Mouse (Mus musculus) liver, adult 2 months (tissue): ENCODE data around the gene Ceacam15. TPM values are rescaled to one million over a fixed set of nuclear protein-coding genes. Genes with fewer than 3 reads are reported as not detected.

Experiments
- DNase-seq: peaks from one replicate; pipeline ENCODE4 v3.0.0-alpha.2; 2011; ENCODE audit warnings: low read depth, low spot score; ENCODE audit errors: extremely low read depth
- H3K27ac ChIP-seq: fragments of 200-500 bp; replicated peaks from 2 replicates; pipeline ENCODE4 v1.5.1; 2012; ENCODE audit warnings: low read depth, mild to moderate bottlenecking, control low read depth, inconsistent platforms, low read length; ENCODE audit not compliant: insufficient read depth
- H3K27me3 ChIP-seq: fragments of 200-500 bp; 2 replicates; pipeline ENCODE4 v1.6.1; 2012; ENCODE audit warnings: mild to moderate bottlenecking, moderate library complexity, low read length, inconsistent platforms; ENCODE audit not compliant: control insufficient read depth, insufficient read depth
- H3K36me3 ChIP-seq: fragments of 200-500 bp; 2 replicates; pipeline ENCODE4 v1.6.1; 2012; ENCODE audit warnings: low read length, inconsistent platforms; ENCODE audit not compliant: control insufficient read depth, insufficient read depth
- H3K4me1 ChIP-seq: fragments of 200-500 bp; 2 replicates; pipeline ENCODE4 v1.6.1; 2011; ENCODE audit warnings: low read length; ENCODE audit not compliant: control insufficient read depth, insufficient read depth
- H3K4me3 ChIP-seq: fragments of 200-500 bp; 2 replicates; pipeline ENCODE4 v1.5.1; 2011; ENCODE audit warnings: low read depth, mild to moderate bottlenecking, control low read depth, low read length, moderate library complexity; ENCODE audit not compliant: insufficient read depth
- H3K79me2 ChIP-seq: fragments of 200-500 bp; 2 replicates; pipeline ENCODE4 v1.6.1; 2012; ENCODE audit warnings: inconsistent platforms, mild to moderate bottlenecking, low read length, moderate library complexity; ENCODE audit not compliant: control insufficient read depth, insufficient read depth
- H3K9ac ChIP-seq: fragments of 200-500 bp; 2 replicates; pipeline ENCODE4 v1.6.1; 2012; ENCODE audit warnings: low read depth, mild to moderate bottlenecking, control low read depth, inconsistent platforms, low read length
- CTCF ChIP-seq: fragments of 200-500 bp; IDR thresholded peaks from 2 replicates; pipeline ENCODE4 v1.5.1; 2011; ENCODE audit warnings: low read depth, low read length, control low read depth
- POLR2A ChIP-seq: fragments of 200-500 bp; IDR thresholded peaks from 2 replicates; pipeline ENCODE4 v1.6.1; 2011; ENCODE audit warnings: low read length, control low read depth; ENCODE audit not compliant: insufficient read depth; ENCODE audit errors: extremely low read depth
- WGBS: fragments of 180-500 bp; shearing (Covaris S2); methylation state at CpG from one replicate; pipeline ENCODE4 v1.1.7; 2018; 5-methylcytosine and 5-hydroxymethylcytosine counted together
- polyA plus RNA-seq: library from polyadenylated mRNA; depleted of rRNA; stranded (reverse); fragments of >200 nt; gene quantifications from 2 replicates; pipeline ENCODE4 v1.2.3, GENCODE M21; 2012; rRNA removed
- total RNA-seq: library from RNA; depleted of rRNA; stranded (reverse); fragments of >200 nt; gene quantifications from 2 replicates; pipeline ENCODE4 v1.2.3, GENCODE M21; 2014; rRNA removed

Ceacam15 gene
- total and polyA plus RNA-seq, 2 experiments, result not detected

DNA sequence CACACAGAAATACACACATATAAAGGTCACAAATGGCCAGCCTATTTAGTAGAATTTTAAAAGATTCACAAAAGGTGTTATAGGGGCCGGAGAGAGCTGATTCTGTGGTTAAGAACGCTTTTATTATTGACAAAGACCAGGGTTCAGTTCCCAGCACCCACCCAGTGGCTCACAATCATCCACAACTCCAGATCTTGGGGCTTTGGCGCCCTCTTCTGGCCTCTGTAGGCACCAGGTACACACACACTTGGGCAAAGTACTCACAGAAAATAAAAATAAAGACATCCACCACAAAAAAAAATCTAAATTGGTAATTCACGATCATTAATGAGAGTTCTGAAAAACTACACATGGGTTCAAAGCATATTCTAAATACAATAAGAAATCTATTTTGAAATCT, 43.6 kb downstream of the Ceacam15 start:
- 78% methylated on average over 4 of the region's 4 CpGs for WGBS
- Histone ChIP-seq H3K36me3 (no peaks in the 10 kb centered on the region), H3K27me3 (no peaks in the 10 kb centered on the region), H3K4me3 (no peak overlapping the region), H3K79me2 (no peaks in the 10 kb centered on the region), H3K27ac (no peak overlapping the region), H3K9ac (no peak overlapping the region), H3K4me1 (no peaks in the 10 kb centered on the region)
- DNase-seq, result no peak
- no peak for TF ChIP-seq CTCF
- no peak for TF ChIP-seq POLR2A

DNA sequence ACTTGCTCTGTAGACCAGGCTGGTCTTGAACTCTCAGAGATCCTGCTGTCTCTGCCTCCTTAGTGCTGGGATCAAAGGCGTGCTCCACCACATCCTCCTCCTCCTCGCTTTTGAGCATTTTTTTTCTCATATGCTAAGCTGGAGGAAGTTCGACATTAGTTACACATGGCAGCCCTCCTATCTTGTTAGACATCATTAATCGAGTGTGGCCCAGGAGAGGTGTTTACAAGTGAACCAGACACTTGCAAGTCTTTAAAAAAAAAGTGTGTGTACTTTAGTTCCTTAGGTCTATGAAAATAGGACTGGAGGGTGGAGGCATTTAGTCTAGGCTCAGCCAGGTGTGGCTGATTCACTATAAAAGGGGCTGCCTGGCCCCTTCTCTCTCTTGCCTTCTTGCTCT, 44.5 kb downstream of the Ceacam15 start:
- no peaks in the 10 kb centered on the region for H3K36me3 ChIP-seq
- TF ChIP-seq CTCF, result no peak
- no peaks in the 10 kb centered on the region for H3K4me1 ChIP-seq
- WGBS, result 81% methylated on average over 4 of the region's 4 CpGs
- H3K9ac ChIP-seq, result no peak overlapping the region
- no peaks in the 10 kb centered on the region for H3K27me3 ChIP-seq
- DNase-seq, result no peak
- no peak overlapping the region for H3K27ac ChIP-seq
- H3K79me2 ChIP-seq, result no peaks in the 10 kb centered on the region
- no peak overlapping the region for H3K4me3 ChIP-seq

DNA sequence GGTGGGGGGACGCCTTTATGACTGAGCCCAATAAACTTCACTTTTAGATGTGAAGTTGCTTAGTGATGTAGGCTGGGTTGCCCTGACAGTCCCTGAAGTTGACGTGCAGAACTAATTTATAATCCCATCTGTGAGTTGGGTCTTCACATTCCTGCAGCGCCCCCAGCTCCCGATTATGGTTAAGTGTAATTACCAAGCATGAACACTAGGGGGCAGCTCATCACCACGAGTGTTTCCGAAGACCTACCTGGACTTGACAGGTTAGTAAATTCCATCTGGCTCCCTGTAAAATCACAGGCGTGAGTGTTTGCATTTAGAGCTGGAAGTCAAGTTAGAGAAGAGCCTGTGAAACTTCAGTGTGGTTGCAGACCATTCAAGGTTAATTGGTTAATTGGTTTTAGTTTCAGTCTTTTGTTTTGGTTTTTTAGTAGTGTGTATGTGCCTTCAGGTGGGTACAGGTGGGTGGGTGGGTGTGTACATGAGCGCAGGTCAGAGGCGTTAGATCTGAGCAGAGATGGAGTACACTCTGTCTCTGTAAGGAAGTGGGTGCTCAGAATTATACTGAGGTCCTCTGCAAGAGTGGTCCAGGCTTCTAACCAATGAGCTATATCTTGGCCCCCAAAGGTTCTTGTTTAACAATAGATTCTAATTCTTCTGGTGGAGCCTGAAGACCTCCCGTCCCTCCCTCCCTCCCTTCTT, 45.8 kb downstream of the Ceacam15 start:
- Histone ChIP-seq H3K4me1 (no peaks in the 10 kb centered on the region), H3K9ac (no peak overlapping the region), H3K27ac (no peak overlapping the region), H3K4me3 (no peak overlapping the region), H3K79me2 (no peaks in the 10 kb centered on the region), H3K27me3 (no peaks in the 10 kb centered on the region), H3K36me3 (no peaks in the 10 kb centered on the region)
- DNase-seq, result peak; percentile 40
- 18% methylated on average over 10 of the region's 10 CpGs for WGBS
- TF ChIP-seq POLR2A (no peak), CTCF (peak; percentile 53)

DNA sequence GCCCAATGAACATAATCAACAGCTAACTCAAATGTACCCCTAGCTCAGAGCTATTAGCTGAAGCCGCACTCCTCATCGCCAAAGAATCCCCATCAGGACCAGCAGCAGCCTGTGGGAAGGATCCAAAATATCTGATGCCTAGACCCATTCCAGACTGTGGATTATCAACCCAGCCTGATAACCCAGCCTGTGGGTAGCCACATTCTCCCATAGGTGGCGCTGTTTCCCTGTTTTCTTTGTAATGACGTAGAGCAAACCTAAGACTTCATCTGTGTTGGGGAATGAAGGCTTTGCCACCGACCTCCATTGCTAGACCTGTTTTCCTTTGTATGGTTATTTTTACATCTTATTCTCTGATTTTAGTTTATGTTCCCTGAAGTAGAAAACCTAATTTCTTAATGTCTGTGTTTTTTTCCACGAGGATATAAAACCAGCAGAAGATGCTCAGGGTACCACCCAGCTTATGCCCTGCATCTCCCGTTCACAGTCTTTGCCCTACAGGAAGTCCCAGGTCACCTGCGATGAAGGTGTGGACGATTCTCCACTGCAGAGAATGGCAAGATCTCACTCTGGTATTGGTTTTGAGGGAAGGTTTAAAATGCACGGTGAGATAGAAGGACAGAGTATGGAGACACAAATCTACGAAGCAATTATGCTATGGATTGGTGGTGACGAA, 47.3 kb downstream of the Ceacam15 start:
- TF ChIP-seq CTCF (peak; percentile 64; the same call in 1 of the 2 replicates), POLR2A (no peak)
- Histone ChIP-seq H3K27me3 (no peaks in the 10 kb centered on the region), H3K9ac (no peak overlapping the region), H3K4me1 (no peaks in the 10 kb centered on the region), H3K27ac (no peak overlapping the region), H3K4me3 (no peak overlapping the region), H3K79me2 (no peaks in the 10 kb centered on the region), H3K36me3 (no peaks in the 10 kb centered on the region)
- peak; percentile 39 for DNase-seq
- WGBS, result 35% methylated on average over 12 of the region's 12 CpGs

DNA sequence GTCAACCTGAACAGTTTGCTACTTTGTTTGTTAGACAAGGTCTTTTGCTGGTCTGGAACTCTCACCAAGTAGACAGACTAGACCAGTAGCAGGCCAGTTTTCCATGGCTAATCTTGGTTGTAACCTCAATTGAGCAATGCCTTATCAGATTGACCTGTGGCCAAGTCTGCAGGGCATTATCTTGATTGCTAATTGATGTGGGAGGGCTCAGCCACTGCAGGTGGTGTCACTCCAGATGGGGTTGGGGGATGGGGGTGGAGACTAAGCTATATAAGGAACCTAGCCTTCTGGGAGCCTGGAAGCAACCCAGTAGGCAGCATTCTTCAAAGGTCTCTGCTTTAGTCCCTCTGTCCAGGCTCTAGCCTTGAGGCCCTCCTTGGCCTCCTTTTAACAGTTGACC, 51.8 kb downstream of the Ceacam15 start:
- TF ChIP-seq POLR2A (no peak), CTCF (no peak)
- DNase-seq, result peak; percentile 48
- Histone ChIP-seq H3K27ac (no peak overlapping the region), H3K79me2 (no peaks in the 10 kb centered on the region), H3K36me3 (no peaks in the 10 kb centered on the region), H3K27me3 (no peaks in the 10 kb centered on the region), H3K4me3 (no peak overlapping the region), H3K4me1 (no peaks in the 10 kb centered on the region), H3K9ac (no peak overlapping the region)

GRCm38 (mm10) chr7:16623131-16623530, 52.4 kb downstream of the Ceacam15 start:
- no peak for TF ChIP-seq CTCF
- no peak for TF ChIP-seq POLR2A
- Histone ChIP-seq H3K4me1 (no peaks in the 10 kb centered on the region; the same call in none of the 2 replicates), H3K9ac (no peak overlapping the region), H3K36me3 (no peaks in the 10 kb centered on the region), H3K27ac (no peak overlapping the region), H3K4me3 (no peak overlapping the region), H3K27me3 (no peaks in the 10 kb centered on the region), H3K79me2 (no peaks in the 10 kb centered on the region)
- DNase-seq, result no peak
- 55% methylated on average over 4 of the region's 4 CpGs for WGBS

Other genes starting within 250 kb of the Ceacam15 start
- gene Tmem160, start 222.9 kb downstream of the Ceacam15 start, total RNA-seq, result 31.7 and 32.0 TPM in 2 replicates
- 114 and 128 TPM in 2 replicates for gene Tmem160, start 222.9 kb downstream of the Ceacam15 start, polyA plus RNA-seq
- not detected in 2 replicates for gene Npas1, start 198.0 kb downstream of the Ceacam15 start, total RNA-seq
- not detected in 2 replicates for gene Npas1, start 198.0 kb downstream of the Ceacam15 start, polyA plus RNA-seq
- gene Arhgap35, start 60.7 kb downstream of the Ceacam15 start, total RNA-seq, result 30.4 and 38.9 TPM in 2 replicates
- gene Arhgap35, start 60.7 kb downstream of the Ceacam15 start, polyA plus RNA-seq, result 20.7 and 22.2 TPM in 2 replicates
- gene Ceacam9, start 46.2 kb upstream of the Ceacam15 start, total RNA-seq, result not detected in 2 replicates
- gene Ceacam9, start 46.2 kb upstream of the Ceacam15 start, polyA plus RNA-seq, result not detected in 2 replicates
- gene Ap2s1, start 62.7 kb upstream of the Ceacam15 start, total RNA-seq, result 116 and 134 TPM in 2 replicates
- 171 and 195 TPM in 2 replicates for gene Ap2s1, start 62.7 kb upstream of the Ceacam15 start, polyA plus RNA-seq
- gene Slc1a5, start 105.6 kb upstream of the Ceacam15 start, total RNA-seq, result 1.8 and 3.4 TPM in 2 replicates
- gene Slc1a5, start 105.6 kb upstream of the Ceacam15 start, polyA plus RNA-seq, result 2.6 and 4.2 TPM in 2 replicates
- gene Strn4, start 140.2 kb upstream of the Ceacam15 start, total RNA-seq, result 18.7 and 26.3 TPM in 2 replicates
- gene Strn4, start 140.2 kb upstream of the Ceacam15 start, polyA plus RNA-seq, result 39.5 and 52.7 TPM in 2 replicates
- 5.5 and 6.3 TPM in 2 replicates for gene Fkrp, start 141.0 kb upstream of the Ceacam15 start, total RNA-seq
- gene Fkrp, start 141.0 kb upstream of the Ceacam15 start, polyA plus RNA-seq, result 14.3 and 15.3 TPM in 2 replicates
- gene Prkd2, start 167.2 kb upstream of the Ceacam15 start, total RNA-seq, result 2.5 and 5.1 TPM in 2 replicates
- gene Prkd2, start 167.2 kb upstream of the Ceacam15 start, polyA plus RNA-seq, result 7.8 and 11.7 TPM in 2 replicates
- under 0.01 and 0.20 TPM in 2 replicates for gene Dact3, start 199.6 kb upstream of the Ceacam15 start, total RNA-seq
- gene Dact3, start 199.6 kb upstream of the Ceacam15 start, polyA plus RNA-seq, result 0.52 and 0.64 TPM in 2 replicates
- not detected in 2 replicates for gene Gng8, start 216.1 kb upstream of the Ceacam15 start, total RNA-seq
- 0.25 and 0.26 TPM in 2 replicates for gene Gng8, start 216.1 kb upstream of the Ceacam15 start, polyA plus RNA-seq
- 0.07 and 0.09 TPM in 2 replicates for gene Ptgir, start 230.8 kb upstream of the Ceacam15 start, total RNA-seq
- 0.09 and 0.33 TPM in 2 replicates for gene Ptgir, start 230.8 kb upstream of the Ceacam15 start, polyA plus RNA-seq
- gene Calm3, start 248.4 kb upstream of the Ceacam15 start, total RNA-seq, result 64.9 and 77.4 TPM in 2 replicates
- 72.0 and 78.1 TPM in 2 replicates for gene Calm3, start 248.4 kb upstream of the Ceacam15 start, polyA plus RNA-seq